Comparison of ENCODE assay signal across 12 mouse cellular contexts in the genomic region with DNA sequence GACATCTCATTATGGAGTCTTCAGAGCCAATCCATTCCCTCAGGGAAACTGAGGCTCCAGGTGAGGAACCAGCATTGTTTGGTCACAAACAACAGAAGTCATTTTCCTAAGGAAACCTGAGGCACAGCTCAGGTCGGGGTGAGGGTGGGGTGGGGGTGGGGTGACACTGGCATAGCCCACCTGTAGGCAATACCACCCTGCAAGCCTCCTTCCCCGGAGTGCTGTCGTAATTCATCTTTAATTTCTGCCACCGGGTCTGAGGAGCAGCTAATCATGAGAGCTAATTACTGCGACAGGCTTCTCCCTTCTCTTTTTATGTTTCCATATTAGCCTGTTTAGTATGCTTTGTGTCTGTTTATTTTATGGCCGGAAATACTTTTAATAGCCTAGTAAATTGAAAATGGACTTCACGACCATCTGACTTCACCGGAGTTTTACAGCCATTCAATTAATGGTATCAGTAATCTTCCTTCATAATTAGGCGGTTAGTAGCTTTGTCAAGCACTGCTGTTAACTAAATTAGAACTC.
DNase-seq lines count a peak whose midpoint lies in the region; ATAC-seq and TF ChIP-seq lines count a peak whose summit lies in the region.
"Had no signal": no experiment of that assay in that cellular context is flagged by ENCODE, and none has a peak within 500 bp of the region (broad histone marks: within the 10 kb centered on the region; RNA-seq: fewer than 3 reads in every experiment).

No protein-coding gene starts in this region.

- 72% methylated on average over 9 of the region's 9 CpGs for WGBS in hindbrain, embryonic 12.5 days
- WGBS in hindbrain, embryonic 10.5 days, result 79% methylated on average over 9 of the region's 9 CpGs
- WGBS in neural tube, embryonic 12.5 days, result 29% methylated on average over 9 of the region's 9 CpGs
- WGBS in limb, embryonic 11.5 days, result 4% methylated on average over 9 of the region's 9 CpGs
- WGBS in stomach, postnatal 0 days, result 52% methylated on average over 9 of the region's 9 CpGs

- H3K36me3 ChIP-seq in hindbrain, embryonic 12.5 days, result no peaks in the 10 kb centered on the region
- no peaks in the 10 kb centered on the region for H3K36me3 ChIP-seq in hindbrain, embryonic 10.5 days
- H3K36me3 ChIP-seq in neural tube, embryonic 12.5 days, result no peaks in the 10 kb centered on the region
- H3K36me3 ChIP-seq in limb, embryonic 11.5 days (ENCODE audit: control insufficient read depth, insufficient read depth, low read length), result no peaks in the 10 kb centered on the region
- no peaks in the 10 kb centered on the region for H3K36me3 ChIP-seq in stomach, postnatal 0 days (ENCODE audit: control insufficient read depth, insufficient read depth, low read length)
- H3K36me3 ChIP-seq: embryonic facial prominence, embryonic 13.5 days had no signal

- no peaks in the 10 kb centered on the region for H3K9me3 ChIP-seq in hindbrain, embryonic 12.5 days (replicated peaks)
- no peaks in the 10 kb centered on the region for H3K9me3 ChIP-seq in hindbrain, embryonic 10.5 days
- no peaks in the 10 kb centered on the region for H3K9me3 ChIP-seq in neural tube, embryonic 12.5 days
- H3K9me3 ChIP-seq in limb, embryonic 11.5 days (ENCODE audit: control insufficient read depth, low read length), result no peaks in the 10 kb centered on the region
- no peaks in the 10 kb centered on the region for H3K9me3 ChIP-seq in stomach, postnatal 0 days (ENCODE audit: control insufficient read depth, low read length)
- H3K9me3 ChIP-seq: embryonic facial prominence, embryonic 13.5 days had no signal

- peaks cover 14% of the 10 kb centered on the region for H3K4me1 ChIP-seq in hindbrain, embryonic 12.5 days
- H3K4me1 ChIP-seq in hindbrain, embryonic 10.5 days (replicated peaks), result peaks cover 13% of the 10 kb centered on the region
- peaks cover 27% of the 10 kb centered on the region for H3K4me1 ChIP-seq in neural tube, embryonic 12.5 days
- peaks cover 22% of the 10 kb centered on the region for H3K4me1 ChIP-seq in limb, embryonic 11.5 days (ENCODE audit: control insufficient read depth, insufficient read depth, low read length)
- no peaks in the 10 kb centered on the region for H3K4me1 ChIP-seq in stomach, postnatal 0 days (replicated peaks; ENCODE audit: control insufficient read depth, insufficient read depth)

- TF ChIP-seq CTCF in stomach, postnatal 0 days (IDR thresholded peaks at IDR 0.05; ENCODE audit: low read depth), result no peak

- H3K27me3 ChIP-seq in hindbrain, embryonic 12.5 days, result peaks cover 17% of the 10 kb centered on the region
- H3K27me3 ChIP-seq in hindbrain, embryonic 10.5 days (ENCODE audit: insufficient read depth, poor library complexity, severe bottlenecking), result peaks cover 73% of the 10 kb centered on the region
- peaks cover 16% of the 10 kb centered on the region for H3K27me3 ChIP-seq in neural tube, embryonic 12.5 days (replicated peaks)
- peaks cover 13% of the 10 kb centered on the region for H3K27me3 ChIP-seq in limb, embryonic 11.5 days (ENCODE audit: control insufficient read depth, insufficient read depth, low read length)
- no peaks in the 10 kb centered on the region for H3K27me3 ChIP-seq in stomach, postnatal 0 days (ENCODE audit: control insufficient read depth, insufficient read depth, low read length)

- no peak for ATAC-seq in hindbrain, embryonic 12.5 days (ENCODE audit: low FRiP score)
- ATAC-seq in neural tube, embryonic 12.5 days (ENCODE audit: low FRiP score, low read depth), result peak; percentile 59
- no peak for ATAC-seq in limb, embryonic 11.5 days (ENCODE audit: insufficient number of reproducible peaks, low FRiP score, low TSS enrichment, low read depth)
- ATAC-seq in stomach, postnatal 0 days (ENCODE audit: low FRiP score, low TSS enrichment), result no peak
- ATAC-seq: inflammation-experienced regulatory T-cells, adult 6 months had no signal

- H3K9ac ChIP-seq in hindbrain, embryonic 12.5 days, result no peak overlapping the region
- H3K9ac ChIP-seq in neural tube, embryonic 12.5 days, result no peak overlapping the region
- no peak overlapping the region for H3K9ac ChIP-seq in limb, embryonic 11.5 days (ENCODE audit: low read length)
- no peak overlapping the region for H3K9ac ChIP-seq in stomach, postnatal 0 days (ENCODE audit: low read length)
- H3K9ac ChIP-seq: embryonic facial prominence, embryonic 13.5 days had no signal

- H3K4me3 ChIP-seq in hindbrain, embryonic 12.5 days, result no peak overlapping the region
- no peak overlapping the region for H3K4me3 ChIP-seq in hindbrain, embryonic 10.5 days
- H3K4me3 ChIP-seq in neural tube, embryonic 12.5 days, result no peak overlapping the region
- no peak overlapping the region for H3K4me3 ChIP-seq in limb, embryonic 11.5 days (ENCODE audit: low read depth, low read length)
- no peak overlapping the region for H3K4me3 ChIP-seq in stomach, postnatal 0 days (ENCODE audit: low read depth, low read length)
- H3K4me3 ChIP-seq: embryonic facial prominence, embryonic 13.5 days; myocyte had no signal

- H3K4me2 ChIP-seq in hindbrain, embryonic 12.5 days (replicated peaks), result peak overlapping the region; percentile 35; the same call in 1 of the 2 replicates
- peak overlapping the region; percentile 37 for H3K4me2 ChIP-seq in neural tube, embryonic 12.5 days (replicated peaks)
- H3K4me2 ChIP-seq in limb, embryonic 11.5 days (ENCODE audit: low read depth, severe bottlenecking), result peak overlapping the region; percentile 36; the same call in 1 of the 2 replicates
- peak overlapping the region; percentile 29 for H3K4me2 ChIP-seq in stomach, postnatal 0 days (replicated peaks; ENCODE audit: low read depth)
- H3K4me2 ChIP-seq: embryonic facial prominence, embryonic 13.5 days had no signal

- peak overlapping the region; percentile 68; the same call in 1 of the 2 replicates for H3K27ac ChIP-seq in hindbrain, embryonic 12.5 days
- no peak overlapping the region for H3K27ac ChIP-seq in hindbrain, embryonic 10.5 days
- no peak overlapping the region for H3K27ac ChIP-seq in neural tube, embryonic 12.5 days
- no peak overlapping the region for H3K27ac ChIP-seq in limb, embryonic 11.5 days (replicated peaks; ENCODE audit: low read depth, low read length)
- no peak overlapping the region for H3K27ac ChIP-seq in stomach, postnatal 0 days (replicated peaks)
- H3K27ac ChIP-seq: embryonic facial prominence, embryonic 13.5 days had no signal

- no peak for TF ChIP-seq EP300 in stomach, postnatal 0 days (optimal IDR thresholded peaks at IDR 0.05)

- no peak for DNase-seq in hindbrain, embryonic 10.5 days (ENCODE audit: low spot score)
- no peak for DNase-seq in neural tube, embryonic 10.5 days (ENCODE audit: extremely low spot score, low spot score)
- peak; percentile 46 for DNase-seq in limb, embryonic 11.5 days (ENCODE audit: low spot score)
- DNase-seq in stomach, postnatal 0 days (ENCODE audit: low spot score), result no peak
- no peak for DNase-seq in adrenal gland, adult 8-10 months
- DNase-seq in testis, postnatal 14 days (ENCODE audit: low spot score), result no peak
- DNase-seq: cerebellum, adult 8-10 months had no signal
